Mouse (Mus musculus): ENCODE measurements around the gene Sh2d1a. TPM values are rescaled to one million over a fixed set of nuclear protein-coding genes. Genes with fewer than 3 reads are reported as not detected.

Gene Sh2d1a
- total RNA-seq, 1 experiment: not detected

DNA sequence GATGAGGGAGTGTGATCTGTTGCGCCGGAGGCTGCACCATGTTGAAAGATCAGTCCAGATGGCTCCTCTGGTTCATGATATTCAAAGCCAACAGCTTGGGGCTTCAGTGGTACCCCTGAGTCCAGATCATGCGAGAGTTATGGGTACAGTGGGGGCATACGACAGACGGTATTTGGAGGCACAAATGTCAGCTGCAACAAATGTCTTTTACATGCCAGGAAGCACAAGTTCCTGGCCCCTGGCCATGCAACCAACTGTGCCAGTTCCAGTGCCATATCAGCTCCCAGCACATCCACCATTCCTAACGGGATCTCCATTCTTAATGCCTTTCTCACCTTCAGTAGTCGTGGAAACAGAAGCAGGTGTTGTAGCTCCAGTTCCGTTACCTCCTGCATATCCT lies 11.9 kb upstream of the Sh2d1a start:
- no peaks in the 10 kb centered on the region for H3K9me3 ChIP-seq (ENCODE audit: control insufficient read depth, insufficient read depth, low read depth, low read length)
- H3K4me3 ChIP-seq (ENCODE audit: insufficient read depth in 1 of 2, low read depth in 1 of 2, low read length in 2 of 2, poor library complexity in 1 of 2, severe bottlenecking in 1 of 2): peak overlapping the region in 1 of 2 experiments; percentile 19; a peak in 1 of 4 replicates
- in situ Hi-C loops (cut with MboI; ENCODE audit: low sequenced_read_pairs in 2 of 2, unreplicated experiment in 2 of 2): no loop called here
- no peak overlapping the region for H3K9ac ChIP-seq (ENCODE audit: insufficient read depth, low read depth, low read length, poor library complexity, severe bottlenecking)
- H3K4me1 ChIP-seq (ENCODE audit: control insufficient read depth in 2 of 2, insufficient read depth in 2 of 2, low read length in 2 of 2, poor library complexity in 1 of 2): no peaks in the 10 kb centered on the region
- TF ChIP-seq ZNF384 (IDR thresholded peaks at IDR 0.05; ENCODE audit: low read depth, low read length): no peak
- TF ChIP-seq HCFC1 (IDR thresholded peaks at IDR 0.05; ENCODE audit: borderline replicate concordance, insufficient read depth, low read length): no peak
- no peak for TF ChIP-seq CHD2 (IDR thresholded peaks at IDR 0.05; ENCODE audit: low read depth, low read length)
- no peak overlapping the region for H3K27ac ChIP-seq (ENCODE audit: insufficient read depth, low read depth, low read length, poor library complexity, severe bottlenecking)
- DNase-seq (ENCODE audit: low read depth, low spot score): no peak
- no peaks in the 10 kb centered on the region for H3K36me3 ChIP-seq (ENCODE audit: control insufficient read depth, insufficient read depth, low read length, poor library complexity, severe bottlenecking)

DNA sequence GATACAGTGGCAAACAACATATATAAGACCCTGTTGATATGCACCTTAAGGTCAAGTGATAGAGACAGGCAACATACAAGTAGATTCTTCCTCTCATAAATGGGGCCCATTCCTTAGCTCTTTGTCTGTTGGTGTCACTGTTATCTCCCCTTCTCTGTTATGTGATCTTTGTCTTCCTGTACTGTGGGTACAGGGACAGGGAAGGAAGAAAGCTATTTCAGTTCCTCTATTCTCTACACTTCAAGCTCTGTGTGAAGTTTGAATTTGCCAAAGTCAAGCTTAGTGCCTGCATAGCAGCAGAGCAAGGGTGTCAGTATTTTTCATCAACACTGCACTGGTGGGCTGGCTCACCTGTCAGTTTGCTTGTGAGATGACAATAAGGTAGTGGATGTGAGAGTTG lies 1.7 kb upstream of the Sh2d1a start:
- no peak overlapping the region for H3K9ac ChIP-seq (ENCODE audit: insufficient read depth, low read depth, low read length, poor library complexity, severe bottlenecking)
- in situ Hi-C loops (cut with MboI; ENCODE audit: low sequenced_read_pairs in 2 of 2, unreplicated experiment in 2 of 2): loop anchor here in 1 of 2 experiments (25.0 kb wide), 1 partner anchor 463 kb away; no protein-coding TSS in a partner anchor
- no peaks in the 10 kb centered on the region for H3K4me1 ChIP-seq (ENCODE audit: control insufficient read depth in 2 of 2, insufficient read depth in 2 of 2, low read length in 2 of 2, poor library complexity in 1 of 2)
- H3K36me3 ChIP-seq (ENCODE audit: control insufficient read depth, insufficient read depth, low read length, poor library complexity, severe bottlenecking): no peaks in the 10 kb centered on the region
- no peak overlapping the region for H3K4me3 ChIP-seq (ENCODE audit: insufficient read depth in 1 of 2, low read depth in 1 of 2, low read length in 2 of 2, poor library complexity in 1 of 2, severe bottlenecking in 1 of 2)
- TF ChIP-seq HCFC1 (IDR thresholded peaks at IDR 0.05; ENCODE audit: borderline replicate concordance, insufficient read depth, low read length) (no peak), ZNF384 (IDR thresholded peaks at IDR 0.05; ENCODE audit: low read depth, low read length) (no peak), CHD2 (IDR thresholded peaks at IDR 0.05; ENCODE audit: low read depth, low read length) (no peak), MAFK (IDR thresholded peaks at IDR 0.05; ENCODE audit: insufficient read depth, low read depth, low read length) (no peak), ZC3H11A (IDR thresholded peaks at IDR 0.05; ENCODE audit: borderline replicate concordance, low read depth, low read length) (no peak)
- no peak overlapping the region for H3K27ac ChIP-seq (ENCODE audit: insufficient read depth, low read depth, low read length, poor library complexity, severe bottlenecking)
- no peaks in the 10 kb centered on the region for H3K9me3 ChIP-seq (ENCODE audit: control insufficient read depth, insufficient read depth, low read depth, low read length)
- no peak for DNase-seq (ENCODE audit: low read depth, low spot score)

DNA sequence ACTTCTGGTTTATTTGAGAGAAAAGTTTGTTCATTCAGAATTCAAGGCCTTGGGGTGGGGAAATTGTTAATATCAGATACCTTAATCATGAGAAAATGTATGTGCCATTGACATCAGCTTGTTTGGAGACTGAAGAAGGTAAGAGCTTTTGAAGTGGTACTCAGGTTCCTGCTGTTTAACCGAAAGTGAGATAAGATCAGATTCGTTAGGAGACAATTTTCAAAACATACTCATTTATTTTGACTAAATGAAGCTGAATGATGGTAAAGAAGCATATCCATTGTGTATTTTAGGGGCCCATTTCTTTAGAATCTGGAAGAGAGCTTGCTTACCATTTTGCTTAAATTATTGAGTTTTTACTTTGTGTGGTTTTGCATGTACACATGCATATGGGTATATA lies 8.9 kb downstream of the Sh2d1a start:
- Histone ChIP-seq H3K27ac (ENCODE audit: insufficient read depth, low read depth, low read length, poor library complexity, severe bottlenecking) (no peak overlapping the region), H3K9me3 (ENCODE audit: control insufficient read depth, insufficient read depth, low read depth, low read length) (no peaks in the 10 kb centered on the region), H3K4me3 (ENCODE audit: insufficient read depth in 1 of 2, low read depth in 1 of 2, low read length in 2 of 2, poor library complexity in 1 of 2, severe bottlenecking in 1 of 2) (no peak overlapping the region), H3K4me1 (ENCODE audit: control insufficient read depth in 2 of 2, insufficient read depth in 2 of 2, low read length in 2 of 2, poor library complexity in 1 of 2) (no peaks in the 10 kb centered on the region), H3K9ac (ENCODE audit: insufficient read depth, low read depth, low read length, poor library complexity, severe bottlenecking) (no peak overlapping the region), H3K36me3 (ENCODE audit: control insufficient read depth, insufficient read depth, low read length, poor library complexity, severe bottlenecking) (no peaks in the 10 kb centered on the region)
- DNase-seq (ENCODE audit: low read depth, low spot score): no peak
- in situ Hi-C loops (cut with MboI; ENCODE audit: low sequenced_read_pairs in 2 of 2, unreplicated experiment in 2 of 2): loop anchor here in 1 of 2 experiments (25.0 kb wide), 1 partner anchor 474 kb away; no protein-coding TSS in a partner anchor
- no peak for TF ChIP-seq ZC3H11A (IDR thresholded peaks at IDR 0.05; ENCODE audit: borderline replicate concordance, low read depth, low read length)
- TF ChIP-seq CHD2 (IDR thresholded peaks at IDR 0.05; ENCODE audit: low read depth, low read length): no peak
- TF ChIP-seq HCFC1 (IDR thresholded peaks at IDR 0.05; ENCODE audit: borderline replicate concordance, insufficient read depth, low read length): no peak
- no peak for TF ChIP-seq MAFK (IDR thresholded peaks at IDR 0.05; ENCODE audit: insufficient read depth, low read depth, low read length)
- TF ChIP-seq ZNF384 (IDR thresholded peaks at IDR 0.05; ENCODE audit: low read depth, low read length): no peak

DNA sequence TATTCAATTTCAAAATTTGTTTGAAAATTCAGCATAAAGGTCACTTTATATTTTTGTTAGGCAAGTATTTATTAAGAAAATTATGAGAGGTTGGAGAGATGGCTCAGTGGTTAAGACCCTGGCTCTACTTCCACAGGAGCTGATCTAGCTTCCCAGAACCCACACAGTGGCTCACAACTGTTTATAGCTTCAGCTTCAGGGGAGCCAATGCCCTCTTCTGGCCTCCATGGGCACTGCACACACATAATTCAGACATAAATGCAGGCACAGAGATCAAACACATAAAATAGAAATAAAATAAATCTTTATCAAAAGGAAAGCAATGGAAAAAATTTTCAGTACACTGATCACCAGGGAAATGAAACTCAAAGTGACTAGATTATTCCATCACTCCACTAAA lies 10.3 kb downstream of the Sh2d1a start:
- in situ Hi-C loops (cut with MboI; ENCODE audit: low sequenced_read_pairs in 2 of 2, unreplicated experiment in 2 of 2): loop anchor here in 1 of 2 experiments (25.0 kb wide), 1 partner anchor 475 kb away; no protein-coding TSS in a partner anchor
- peak; percentile 17 for DNase-seq (ENCODE audit: low read depth, low spot score)
- no peak for TF ChIP-seq CHD2 (IDR thresholded peaks at IDR 0.05; ENCODE audit: low read depth, low read length)
- TF ChIP-seq MAFK (IDR thresholded peaks at IDR 0.05; ENCODE audit: insufficient read depth, low read depth, low read length): no peak
- no peak for TF ChIP-seq ZNF384 (IDR thresholded peaks at IDR 0.05; ENCODE audit: low read depth, low read length)
- peak; percentile 46; the same call in 1 of the 2 replicates for TF ChIP-seq ZC3H11A (IDR thresholded peaks at IDR 0.05; ENCODE audit: borderline replicate concordance, low read depth, low read length)
- no peak for TF ChIP-seq HCFC1 (IDR thresholded peaks at IDR 0.05; ENCODE audit: borderline replicate concordance, insufficient read depth, low read length)

DNA sequence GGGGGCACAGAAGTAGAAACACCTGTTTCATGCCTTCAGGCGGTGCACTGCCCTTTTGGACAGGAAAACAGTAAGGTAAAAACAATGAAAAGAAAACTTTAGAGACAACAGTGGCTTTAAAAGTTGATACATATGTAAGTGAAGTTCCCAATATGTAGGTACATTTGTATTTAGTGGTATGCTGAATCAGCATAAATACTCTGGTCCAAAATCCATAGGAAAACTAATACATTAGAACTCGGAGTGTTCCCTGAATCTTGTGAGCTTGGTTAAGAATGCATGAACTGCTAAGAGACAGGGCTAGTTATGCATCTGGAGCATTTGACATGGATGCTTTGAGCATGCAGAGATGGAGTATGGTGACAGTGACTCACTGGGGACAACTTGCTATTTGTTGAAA lies 20.6 kb downstream of the Sh2d1a start:
- Histone ChIP-seq H3K27ac (ENCODE audit: insufficient read depth, low read depth, low read length, poor library complexity, severe bottlenecking) (no peak overlapping the region), H3K4me1 (ENCODE audit: control insufficient read depth in 2 of 2, insufficient read depth in 2 of 2, low read length in 2 of 2, poor library complexity in 1 of 2) (no peaks in the 10 kb centered on the region), H3K9me3 (ENCODE audit: control insufficient read depth, insufficient read depth, low read depth, low read length) (no peaks in the 10 kb centered on the region), H3K9ac (ENCODE audit: insufficient read depth, low read depth, low read length, poor library complexity, severe bottlenecking) (no peak overlapping the region), H3K36me3 (ENCODE audit: control insufficient read depth, insufficient read depth, low read length, poor library complexity, severe bottlenecking) (no peaks in the 10 kb centered on the region), H3K4me3 (ENCODE audit: insufficient read depth in 1 of 2, low read depth in 1 of 2, low read length in 2 of 2, poor library complexity in 1 of 2, severe bottlenecking in 1 of 2) (no peak overlapping the region)
- in situ Hi-C loops (cut with MboI; ENCODE audit: low sequenced_read_pairs in 2 of 2, unreplicated experiment in 2 of 2): loop anchor here in 1 of 2 experiments (25.0 kb wide), 1 partner anchor 486 kb away; no protein-coding TSS in a partner anchor
- no peak for TF ChIP-seq ZNF384 (IDR thresholded peaks at IDR 0.05; ENCODE audit: low read depth, low read length)
- peak; percentile 71 for TF ChIP-seq MAFK (IDR thresholded peaks at IDR 0.05; ENCODE audit: insufficient read depth, low read depth, low read length)
- TF ChIP-seq HCFC1 (IDR thresholded peaks at IDR 0.05; ENCODE audit: borderline replicate concordance, insufficient read depth, low read length): no peak
- no peak for TF ChIP-seq CHD2 (IDR thresholded peaks at IDR 0.05; ENCODE audit: low read depth, low read length)
- no peak for DNase-seq (ENCODE audit: low read depth, low spot score)

More for the DNA sequence above, 10.3 kb downstream of the Sh2d1a start:
- H3K4me1 ChIP-seq (ENCODE audit: control insufficient read depth in 2 of 2, insufficient read depth in 2 of 2, low read length in 2 of 2, poor library complexity in 1 of 2): no peaks in the 10 kb centered on the region
- no peaks in the 10 kb centered on the region for H3K9me3 ChIP-seq (ENCODE audit: control insufficient read depth, insufficient read depth, low read depth, low read length)
- no peak overlapping the region for H3K9ac ChIP-seq (ENCODE audit: insufficient read depth, low read depth, low read length, poor library complexity, severe bottlenecking)
- no peak overlapping the region for H3K27ac ChIP-seq (ENCODE audit: insufficient read depth, low read depth, low read length, poor library complexity, severe bottlenecking)
- H3K4me3 ChIP-seq (ENCODE audit: insufficient read depth in 1 of 2, low read depth in 1 of 2, low read length in 2 of 2, poor library complexity in 1 of 2, severe bottlenecking in 1 of 2): no peak overlapping the region
- no peaks in the 10 kb centered on the region for H3K36me3 ChIP-seq (ENCODE audit: control insufficient read depth, insufficient read depth, low read length, poor library complexity, severe bottlenecking)
